Mouse (Mus musculus) midbrain, embryonic 10.5 days (tissue): ENCODE measurements around the gene AW146154. TPM values are rescaled to one million over a fixed set of nuclear protein-coding genes. Genes with fewer than 3 reads are reported as not detected.

ENCODE experiments used
- polyA plus RNA-seq: library from polyadenylated mRNA; unstranded; fragments of >200 nt; fragmentation: Nextera tagmentation; extraction: Ambion mirVana; gene quantifications from 2 replicates; pipeline ENCODE4 v1.2.1, GENCODE M21; 2016

Gene AW146154
- polyA plus RNA-seq, 1 experiment from 2014 or later = 13.4 TPM

Other genes starting within 250 kb of the AW146154 start
- gene AI987944, start 106.5 kb downstream of the AW146154 start, polyA plus RNA-seq = 11.0 and 11.9 TPM in 2 replicates
- 0.21 TPM in 2 replicates for gene Vmn2r57, start 51.2 kb downstream of the AW146154 start, polyA plus RNA-seq
- gene Gm20449, start 473 bp downstream of the AW146154 start, polyA plus RNA-seq = 0.04 TPM in 1 of 2 replicates, not detected in the other
- not detected in 2 replicates for gene Gm6871, start 73.8 kb upstream of the AW146154 start, polyA plus RNA-seq
- gene 2610021A01Rik, start 99.3 kb upstream of the AW146154 start, polyA plus RNA-seq = 14.6 and 17.2 TPM in 2 replicates
- 12.4 and 15.4 TPM in 2 replicates for gene Zfp788, start 133.3 kb upstream of the AW146154 start, polyA plus RNA-seq